Mouse (Mus musculus): ENCODE data around the gene Olfr620.

The Olfr620 gene

DNA sequence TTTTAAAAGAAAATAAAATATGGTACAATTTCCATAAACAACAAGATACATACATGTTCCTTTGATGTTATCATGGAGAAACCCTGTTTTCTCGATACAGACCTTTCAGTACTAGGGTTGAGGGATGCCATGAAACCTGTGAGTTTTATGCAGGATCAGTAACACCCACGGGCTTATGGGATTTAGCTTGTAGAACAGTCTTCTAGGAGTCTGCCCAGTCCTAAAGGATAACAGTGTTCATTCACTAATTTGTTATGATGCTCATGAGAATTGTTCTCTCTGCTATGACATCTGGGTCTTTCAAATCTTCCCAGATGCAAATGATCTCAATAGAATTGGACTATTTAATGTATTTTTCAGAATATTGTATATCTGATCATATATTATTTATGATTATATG lies at the start of gene Olfr620:
Olfr620 (minus strand) TSS at position 101 of the 400 bp plus-strand sequence.
- DNase-seq (ENCODE audit: low spot score): no peak

DNA sequence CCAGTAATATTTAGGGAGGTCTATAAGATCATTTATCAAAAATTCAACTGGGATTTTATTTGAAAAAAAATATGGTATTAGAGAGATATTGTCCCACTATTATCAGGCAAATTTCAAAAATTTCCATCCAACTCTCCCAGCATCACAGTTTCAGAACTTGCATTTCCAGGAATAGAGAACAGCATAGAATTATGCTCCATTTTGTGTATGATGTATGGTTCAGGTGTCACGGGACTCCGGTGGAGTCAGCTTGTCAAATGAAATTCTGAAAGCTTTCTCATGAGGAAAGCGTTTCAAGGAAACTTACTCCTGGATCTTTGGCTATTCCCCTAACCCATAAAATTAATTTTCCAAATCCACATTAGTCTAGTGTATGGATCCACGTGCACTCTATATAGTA lies 31.7 kb upstream of the Olfr620 start:
- no peak for DNase-seq (ENCODE audit: low spot score)

DNA sequence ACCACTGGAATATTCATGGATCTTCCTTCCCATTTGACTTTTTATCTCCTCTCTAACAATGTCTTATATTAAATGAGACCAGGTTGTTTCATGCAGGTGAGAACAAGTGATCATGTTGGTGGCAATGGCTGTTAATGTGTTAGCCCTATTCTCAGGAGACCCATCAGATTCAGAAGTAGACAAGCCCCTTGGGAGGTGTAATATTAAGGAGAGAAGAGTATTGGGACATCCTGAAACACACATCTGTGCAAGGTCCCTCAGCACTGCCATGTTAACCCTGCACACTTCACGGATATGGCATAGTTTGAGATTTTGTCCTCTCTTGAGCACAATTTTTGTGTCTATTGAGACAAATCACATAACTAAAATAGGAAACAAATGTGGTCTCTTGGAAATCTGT lies 30.3 kb upstream of the Olfr620 start, which contains the start of gene Olfr622:
Olfr622 (minus strand) TSS at position 101 of the 400 bp plus-strand sequence.
- no peak for DNase-seq (ENCODE audit: low spot score)

DNA sequence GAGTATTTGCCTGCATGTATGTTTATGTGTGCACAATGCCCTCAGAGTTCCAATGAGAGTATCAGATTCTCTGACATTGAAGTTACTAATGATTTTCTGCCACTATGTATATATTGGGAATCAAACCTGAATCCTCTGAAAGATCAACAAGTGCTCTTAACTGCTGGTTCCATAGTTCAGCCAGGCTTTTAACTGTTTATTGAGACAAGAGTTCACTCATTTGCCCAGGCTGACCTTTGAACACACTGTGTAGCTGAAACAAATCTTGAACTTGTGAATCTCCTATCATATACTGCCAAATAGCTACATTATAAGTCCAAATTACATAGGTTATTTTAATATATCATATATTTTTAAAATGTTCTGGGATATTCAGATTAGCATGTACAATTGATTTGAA lies 24.5 kb upstream of the Olfr620 start:
- no peak for DNase-seq (ENCODE audit: low spot score)

DNA sequence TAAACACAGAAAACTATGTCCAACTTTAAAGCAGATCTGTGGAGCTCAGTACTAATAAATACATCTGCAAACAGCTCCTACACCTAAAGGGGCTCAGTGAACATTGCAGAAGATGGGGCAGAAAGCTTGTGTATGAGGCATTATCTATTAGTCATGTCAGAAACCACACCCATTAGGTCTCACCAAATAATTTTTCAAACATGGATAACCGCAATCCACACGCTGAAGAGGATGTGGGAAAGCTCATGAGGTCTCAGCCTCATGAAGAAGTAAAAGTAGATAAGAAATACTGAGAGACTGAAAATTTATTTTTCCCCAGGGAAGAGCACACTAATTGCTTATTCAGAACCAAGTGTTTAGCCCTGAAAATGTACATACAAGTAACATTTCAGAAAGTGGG lies 4.9 kb downstream of the Olfr620 start:
- no peak for DNase-seq (ENCODE audit: low spot score)

DNA sequence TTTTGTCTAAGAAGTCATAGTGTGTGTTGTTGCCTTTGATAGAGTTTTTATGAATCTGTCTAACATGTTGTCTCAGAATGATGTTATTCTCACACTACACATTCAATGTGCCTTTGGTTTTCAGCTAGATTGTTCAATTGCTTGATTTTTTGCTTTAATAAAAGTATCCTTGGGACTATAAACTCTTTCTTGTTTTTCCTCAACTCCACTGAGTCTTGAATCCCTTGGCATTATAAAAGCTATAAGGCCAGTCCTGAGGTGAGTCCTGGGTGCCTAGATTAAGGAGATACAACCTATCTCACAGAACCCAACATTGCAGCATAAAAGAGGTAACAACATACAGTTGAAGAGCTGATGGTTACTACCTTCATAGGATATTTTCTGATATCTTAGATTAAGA lies 12.1 kb downstream of the Olfr620 start, which contains the start of gene Olfr619:
Olfr619 (plus strand) TSS at position 301 of the 400 bp plus-strand sequence.
- DNase-seq (ENCODE audit: low spot score): no peak

DNA sequence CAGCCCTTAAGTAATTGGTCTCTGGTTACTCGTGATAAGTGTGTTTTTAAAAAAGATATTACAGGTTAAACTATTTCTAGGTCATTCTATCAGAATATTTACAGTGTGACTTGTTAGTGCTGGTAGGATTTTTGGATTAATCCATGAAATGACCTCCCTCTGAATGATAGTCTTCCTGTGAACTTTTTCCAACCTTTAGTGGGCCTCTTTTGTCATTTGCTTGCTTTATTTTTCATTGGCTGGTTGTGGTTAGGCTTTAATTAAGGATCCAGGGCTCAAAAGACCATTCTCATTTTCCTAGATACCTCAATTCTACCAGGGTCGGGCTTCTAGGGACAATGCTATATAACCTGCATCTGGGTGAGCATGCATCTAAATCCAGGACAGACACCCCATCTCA lies 22.5 kb downstream of the Olfr620 start, which contains the start of gene Olfr618:
Olfr618 (plus strand) TSS at position 301 of the 400 bp plus-strand sequence.
- DNase-seq (ENCODE audit: low spot score): no peak

DNA sequence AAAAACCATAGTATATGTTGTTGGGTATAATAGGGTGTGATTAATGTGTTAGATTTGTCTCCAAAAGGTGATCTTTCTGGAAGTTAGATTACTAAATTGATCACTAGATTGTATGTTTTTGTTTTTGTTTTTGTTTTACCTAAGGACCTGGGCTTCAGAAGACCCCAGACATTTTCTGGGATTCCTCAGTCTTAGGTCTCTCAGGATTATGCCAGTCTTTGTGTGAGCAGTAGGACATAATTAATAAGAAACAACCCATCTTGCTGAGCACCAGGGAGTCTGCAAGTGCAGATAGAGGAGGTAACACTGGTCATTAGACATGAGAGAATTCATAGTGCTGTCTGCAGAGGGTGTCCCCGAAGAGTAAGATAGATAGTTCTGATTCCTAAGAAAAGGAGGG lies 39.6 kb downstream of the Olfr620 start, which contains the start of gene Olfr617:
Olfr617 (plus strand) TSS at position 301 of the 400 bp plus-strand sequence.
- DNase-seq (ENCODE audit: low spot score): no peak

DNA sequence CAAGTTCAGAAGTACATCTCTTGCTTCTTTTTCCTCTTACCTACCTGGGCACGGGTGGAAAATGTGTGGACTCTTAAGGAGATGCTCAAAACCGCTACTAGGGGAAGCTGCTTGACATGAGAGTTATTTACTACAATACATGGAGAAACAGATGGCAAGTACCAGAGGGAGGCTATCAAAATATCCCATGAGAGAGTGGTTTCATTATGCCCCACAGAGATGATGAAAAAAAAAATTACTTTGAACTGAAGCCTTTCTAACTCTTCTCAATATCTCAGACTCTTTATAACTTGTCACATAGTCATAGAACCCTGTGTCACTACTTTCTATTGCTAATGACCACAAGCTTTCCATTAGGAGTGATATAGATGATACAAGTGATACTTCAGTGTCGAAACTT lies 43.3 kb downstream of the Olfr620 start, which contains the start of gene Olfr616:
Olfr616 (minus strand) TSS at position 101 of the 400 bp plus-strand sequence.
- no peak for DNase-seq (ENCODE audit: low spot score)

DNA sequence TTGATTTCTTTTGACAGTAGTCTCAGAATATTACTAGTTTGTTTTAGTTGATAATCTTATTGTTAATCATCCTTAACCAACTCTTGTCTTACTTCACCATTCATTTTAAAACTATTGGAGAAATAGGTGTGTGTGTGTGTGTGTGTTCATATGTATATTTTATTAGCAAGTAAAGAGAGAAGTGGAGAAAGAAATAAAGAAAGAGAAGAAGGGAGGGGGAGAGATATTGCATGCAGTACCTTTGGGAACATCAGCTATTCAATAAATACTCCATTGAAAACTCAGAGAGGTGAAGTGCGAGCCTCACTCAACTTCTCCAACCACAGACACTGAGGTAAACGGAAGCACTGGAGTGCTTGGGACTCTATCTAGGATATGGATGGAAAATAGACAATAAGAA lies 56.6 kb downstream of the Olfr620 start, which contains the start of gene Olfr615:
Olfr615 (plus strand) TSS at position 301 of the 400 bp plus-strand sequence.
- DNase-seq (ENCODE audit: low spot score): no peak

Measured in left cerebral cortex, adult 11 months (tissue).